Mouse (Mus musculus) spleen, postnatal 36 days (tissue): ENCODE results near the gene Odaph.
"Not testable (repeated sequence)": the region's sequence is repeated elsewhere in the genome, so short reads cannot be mapped to it uniquely, and the experiment has no call there.

Experiments
- DNase-seq, 2 experiments: peaks; one replicate each; pipeline ENCODE4 v3.0.0; 2022; ENCODE audit warnings: low spot score in 2 of 2, mixed read lengths in 1 of 2

Odaph gene

DNA sequence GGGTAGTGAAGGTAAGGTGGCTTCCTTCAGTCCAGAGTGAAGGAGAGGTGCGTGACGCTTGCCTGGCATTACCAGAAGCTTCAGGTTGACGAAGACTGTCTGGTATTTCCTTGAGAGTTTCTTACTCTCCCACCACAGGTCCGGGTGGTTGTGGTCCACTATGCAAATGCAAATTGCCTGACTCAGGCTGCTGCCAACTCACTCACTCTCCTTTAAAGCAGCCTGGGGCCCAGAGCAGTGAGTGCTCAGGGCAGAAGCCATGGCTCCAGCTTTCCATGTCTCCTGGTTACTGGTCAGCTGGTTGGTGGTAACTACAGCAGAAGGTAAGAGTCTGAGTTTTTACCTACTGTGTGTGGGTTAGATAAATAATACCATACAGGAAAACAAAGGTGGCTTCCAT is at the start of gene Odaph:
Gene Odaph, plus strand, starts transcription at position 240 of the 400 bp plus-strand sequence.
- peak; percentile 26 to 29 for DNase-seq

DNA sequence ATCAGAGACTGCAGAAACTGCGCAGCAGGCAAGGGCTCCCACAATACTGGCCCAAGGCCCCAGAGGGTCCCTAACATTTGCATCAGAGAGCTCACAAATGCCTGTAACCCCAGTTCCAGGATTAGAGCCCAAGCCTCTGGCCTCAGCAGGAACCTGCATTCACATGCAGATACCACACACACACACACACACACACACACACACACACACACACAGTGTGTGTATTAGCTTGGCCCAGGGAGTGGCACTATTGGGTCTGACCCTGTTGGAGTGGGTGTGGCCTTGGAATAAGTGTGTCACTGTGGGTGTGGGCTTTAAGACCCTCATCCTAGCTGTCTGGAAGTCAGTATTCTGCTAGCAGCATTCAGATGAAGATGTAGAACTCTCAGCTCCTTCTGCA is 41.7 kb upstream of the Odaph start:
- DNase-seq: not testable (repeated sequence)

DNA sequence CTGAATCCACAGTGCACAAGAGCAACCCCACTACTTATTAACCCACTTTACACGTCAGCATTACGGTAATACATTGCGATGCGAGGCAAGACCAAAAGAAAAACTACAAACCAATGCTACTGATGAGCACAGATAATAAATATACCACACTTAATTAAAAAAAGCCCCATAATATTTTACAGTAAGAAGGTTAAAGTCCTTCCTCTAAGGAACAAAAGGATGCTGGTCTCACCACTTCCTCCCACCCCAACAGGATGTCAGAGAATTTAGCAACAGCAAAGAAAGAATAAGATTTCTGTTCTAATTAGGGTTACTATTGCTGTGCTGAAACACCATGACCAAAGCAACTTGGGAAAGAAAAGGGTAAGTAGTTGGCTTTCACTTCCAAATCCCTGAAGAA is 40.3 kb upstream of the Odaph start:
- DNase-seq: no peak

DNA sequence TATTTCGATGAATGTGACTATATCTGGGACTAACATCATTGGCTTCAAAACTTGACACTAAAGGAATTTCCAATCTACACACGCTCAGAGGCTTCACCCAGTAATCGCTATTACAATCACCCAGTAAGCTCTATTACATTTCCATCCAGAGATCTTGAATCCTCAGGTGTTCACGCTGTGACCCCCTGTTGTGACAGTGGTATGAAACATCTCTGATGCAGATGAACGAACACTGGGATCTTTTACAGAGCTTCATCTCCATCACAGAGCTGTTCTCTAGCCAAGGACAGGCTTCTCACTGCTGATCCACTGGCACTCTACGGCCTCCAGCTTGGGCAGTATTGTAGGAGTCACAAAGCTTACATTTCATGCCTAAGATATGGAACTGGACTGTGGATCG is 37.8 kb upstream of the Odaph start:
- no peak for DNase-seq

DNA sequence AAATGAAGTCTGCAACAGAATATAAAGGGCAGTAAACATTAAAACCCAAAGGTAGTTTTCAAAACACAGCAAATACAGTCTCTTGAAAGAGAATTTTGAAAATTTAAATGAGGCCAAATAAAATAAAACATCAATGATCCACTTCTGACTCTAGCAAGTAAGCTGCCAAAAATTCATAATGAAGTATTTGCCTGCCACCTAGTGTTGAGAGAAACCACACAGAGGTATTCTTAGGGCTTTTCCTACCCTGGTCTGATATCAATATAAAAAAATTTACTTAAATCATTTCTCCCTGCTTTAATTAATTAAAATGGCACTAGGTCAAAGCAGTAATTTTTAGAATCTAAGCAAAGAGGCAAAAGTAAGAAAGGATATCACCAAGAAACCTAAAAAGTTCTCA is 35.9 kb upstream of the Odaph start:
- no peak for DNase-seq

DNA sequence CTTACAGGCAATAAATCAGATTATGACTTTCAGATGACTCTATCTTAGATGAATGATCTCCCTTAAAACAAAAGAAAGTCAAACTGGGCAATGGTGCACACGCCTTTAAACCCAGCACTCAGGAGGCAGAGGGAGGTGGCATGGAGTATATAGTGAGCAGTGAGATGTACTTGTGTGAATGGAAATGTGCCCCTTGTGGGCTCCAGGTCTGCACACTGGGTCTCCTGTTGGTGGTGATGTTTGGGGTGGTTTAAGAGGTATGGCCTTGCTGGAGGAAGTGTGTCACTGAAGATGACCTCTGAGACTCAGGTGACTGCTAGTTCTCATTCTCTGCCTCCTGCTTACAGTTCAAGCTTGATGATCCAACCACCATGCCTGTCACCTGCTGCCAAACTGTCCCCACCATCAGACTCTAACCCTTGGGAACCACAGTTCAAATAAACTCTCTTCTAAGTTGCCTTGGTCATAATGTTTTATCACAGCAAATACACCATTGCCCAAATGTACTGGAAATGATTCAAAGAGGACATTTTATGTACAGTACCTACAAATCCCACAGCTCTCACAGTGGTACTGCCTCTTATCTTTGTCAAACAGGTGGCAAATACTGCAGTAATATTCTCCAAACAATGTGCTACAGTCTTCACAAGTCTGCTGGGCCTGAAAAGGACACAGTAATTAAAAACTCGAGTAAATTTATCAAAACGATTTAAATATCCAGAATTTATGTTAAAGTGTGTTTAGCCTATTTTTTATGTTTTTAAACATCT is 30.1 kb upstream of the Odaph start:
- DNase-seq: no peak

DNA sequence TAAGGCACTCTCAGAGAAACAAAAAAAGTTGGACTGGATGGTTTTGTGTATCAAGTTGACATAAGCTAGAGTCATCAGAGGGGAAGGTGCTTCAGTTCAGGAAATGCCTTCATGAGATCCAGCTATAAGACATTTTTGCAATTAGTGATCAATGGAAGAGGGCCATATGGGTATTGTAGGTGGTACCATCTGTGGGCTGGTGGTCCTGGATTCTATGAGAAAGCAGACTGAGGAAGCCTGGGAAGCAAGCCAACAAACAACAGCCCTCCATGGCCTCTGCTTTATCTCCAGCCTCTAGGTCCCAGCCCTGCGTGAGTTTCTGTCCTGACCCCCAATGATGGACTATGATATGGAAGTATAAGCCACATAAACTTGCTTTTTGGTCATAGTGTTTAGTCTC is 28.2 kb upstream of the Odaph start:
- no peak for DNase-seq

DNA sequence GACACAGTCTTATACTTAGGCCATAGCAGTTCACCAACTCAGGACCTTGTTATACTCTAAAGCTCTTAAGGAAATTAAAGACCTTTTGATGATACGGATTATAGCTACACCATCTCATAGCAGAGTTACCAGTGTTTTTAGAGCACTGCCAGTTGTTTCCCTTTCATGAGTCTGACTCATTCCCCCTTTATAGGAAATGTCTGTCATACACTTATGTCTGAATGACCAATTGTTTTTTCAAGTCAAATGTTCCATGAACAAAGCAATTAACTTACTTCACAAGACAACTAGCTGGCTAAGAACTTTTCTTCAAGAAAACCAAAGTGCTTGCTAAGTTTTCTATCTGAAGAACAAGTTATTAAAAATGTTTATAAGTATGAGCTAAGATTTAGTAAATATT is 27.3 kb upstream of the Odaph start:
- DNase-seq: no peak

DNA sequence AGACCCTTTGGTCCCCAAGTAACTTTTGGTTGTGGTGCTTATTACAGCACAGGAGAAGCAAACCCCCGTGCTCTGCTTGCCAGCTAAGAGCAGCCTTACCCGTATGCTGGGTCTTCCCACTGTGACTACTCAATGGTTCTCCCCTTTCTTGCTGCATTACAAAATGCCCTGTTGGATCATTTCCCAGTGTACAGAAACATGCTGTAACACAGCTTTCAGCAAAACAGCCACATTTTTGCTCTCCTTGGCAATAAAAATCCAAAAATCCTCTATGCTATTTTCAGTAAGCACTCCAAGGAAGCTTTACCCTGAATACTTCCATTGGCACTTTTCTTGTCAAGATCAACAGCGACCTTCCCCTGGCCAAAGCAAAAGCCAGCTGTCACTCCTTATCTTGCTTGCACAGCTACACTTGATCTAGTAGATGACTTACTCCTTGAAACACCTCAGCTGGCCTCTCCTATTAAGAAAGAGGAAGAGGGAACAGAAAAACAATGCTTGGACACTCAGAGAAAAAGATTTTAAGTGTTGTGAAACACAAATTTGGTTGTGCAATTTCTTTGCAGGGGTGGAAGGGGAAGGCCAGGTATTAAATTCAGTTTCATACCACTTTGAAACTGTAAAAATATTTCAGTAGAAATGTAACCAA is 26.5 kb upstream of the Odaph start:
- peak; percentile 14 to 19 for DNase-seq

DNA sequence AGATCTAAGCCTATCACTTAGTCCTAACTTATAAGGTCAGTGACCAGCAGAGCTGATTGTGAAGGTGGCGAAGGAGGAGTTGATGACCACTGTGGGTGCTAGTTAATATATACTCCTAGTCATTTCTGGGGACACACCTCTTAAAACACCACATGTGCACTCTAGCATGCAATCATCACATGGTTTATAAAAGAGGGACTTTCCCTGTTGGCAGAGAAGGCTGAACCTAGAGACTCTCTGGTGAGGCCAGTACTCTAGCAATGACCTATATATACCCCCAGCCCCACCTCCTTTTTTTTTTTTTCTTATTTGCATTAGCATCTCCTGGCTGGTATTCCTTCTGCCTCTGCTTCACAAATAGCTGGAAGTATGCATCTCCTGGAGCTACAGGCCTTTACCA is 25.9 kb upstream of the Odaph start:
- DNase-seq: peak; percentile 65 to 71

DNA sequence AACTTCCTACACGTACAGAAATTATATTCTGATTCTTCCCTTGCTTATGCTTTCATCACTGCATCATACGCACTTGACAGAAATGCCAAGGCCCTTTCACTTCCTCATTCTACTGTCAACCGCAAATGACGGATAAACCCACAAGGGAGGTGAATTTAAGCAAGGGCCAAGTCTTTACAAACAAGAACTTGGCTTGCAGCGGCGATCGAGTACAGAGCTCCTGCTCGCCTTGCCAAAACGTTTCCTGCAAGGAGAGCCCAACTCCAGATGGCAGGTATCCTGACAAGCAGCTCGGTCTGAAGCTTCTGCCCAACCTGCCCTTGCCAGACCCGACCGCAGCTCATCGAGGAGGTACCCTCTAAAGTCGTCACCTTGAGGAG is 25.0 kb upstream of the Odaph start:
- DNase-seq: peak; percentile 85 to 90

DNA sequence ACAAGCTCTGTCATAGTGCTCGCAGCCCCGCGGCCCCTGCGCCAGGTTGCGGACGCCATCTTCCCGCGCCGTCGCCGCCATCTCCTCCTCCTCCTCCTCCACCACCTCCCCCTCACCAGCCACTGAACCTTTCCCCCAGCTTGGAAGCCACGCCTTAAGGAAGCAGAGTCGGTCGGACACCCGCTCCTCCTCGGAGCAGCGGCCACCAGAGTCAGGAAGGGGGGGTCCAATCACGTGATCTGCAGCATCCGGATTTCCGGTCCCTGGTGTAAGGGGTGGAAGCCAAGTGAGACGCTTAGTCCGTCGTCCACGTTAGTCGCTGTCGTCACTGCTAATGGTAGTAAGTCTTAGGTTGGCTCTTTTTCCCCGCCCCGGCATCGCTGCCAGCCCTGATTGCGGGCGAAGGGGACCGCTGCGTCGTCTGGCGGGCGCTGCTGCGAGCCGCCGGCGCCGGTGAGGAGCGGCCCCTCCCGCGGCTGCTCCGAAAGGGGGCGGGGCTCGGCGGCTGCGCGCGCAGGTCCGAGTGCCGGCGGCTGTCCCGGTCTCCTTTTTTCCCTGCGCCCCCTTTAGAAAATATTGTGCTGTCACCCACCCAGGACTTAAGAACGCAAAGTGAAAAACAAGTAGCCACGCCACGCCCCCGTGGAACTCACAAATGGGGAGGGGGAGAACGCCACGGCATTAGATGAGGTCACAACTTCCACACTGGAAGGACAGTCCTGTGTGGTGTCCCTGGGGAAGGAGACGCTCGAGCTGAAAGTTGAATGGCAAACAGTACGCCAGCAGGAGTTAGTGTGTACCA is 24.4 kb upstream of the Odaph start, which contains the start of gene Rchy1:
Gene Rchy1, minus strand, starts transcription at position 430 of the 802 bp plus-strand sequence.
- peak; percentile 93 to 95 for DNase-seq

DNA sequence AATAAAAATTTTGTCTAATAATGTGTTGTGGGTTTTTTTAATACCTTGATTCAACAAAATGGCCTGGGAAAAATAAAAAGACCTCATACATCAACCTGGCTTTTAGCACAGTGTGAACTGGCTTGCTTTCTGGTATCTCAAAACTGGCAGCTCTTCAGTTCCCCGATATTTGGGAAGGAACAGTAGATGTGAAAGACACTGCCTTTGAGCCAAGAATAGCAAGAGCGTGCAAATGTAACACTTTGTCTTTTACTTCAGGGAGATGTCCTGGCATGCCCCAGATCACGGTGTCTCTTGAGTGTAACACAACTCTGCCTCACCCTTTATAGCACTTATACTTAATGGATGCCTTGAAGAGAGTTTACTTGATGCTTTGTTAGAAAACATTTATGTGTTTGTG is 15.2 kb upstream of the Odaph start:
- DNase-seq: no peak

DNA sequence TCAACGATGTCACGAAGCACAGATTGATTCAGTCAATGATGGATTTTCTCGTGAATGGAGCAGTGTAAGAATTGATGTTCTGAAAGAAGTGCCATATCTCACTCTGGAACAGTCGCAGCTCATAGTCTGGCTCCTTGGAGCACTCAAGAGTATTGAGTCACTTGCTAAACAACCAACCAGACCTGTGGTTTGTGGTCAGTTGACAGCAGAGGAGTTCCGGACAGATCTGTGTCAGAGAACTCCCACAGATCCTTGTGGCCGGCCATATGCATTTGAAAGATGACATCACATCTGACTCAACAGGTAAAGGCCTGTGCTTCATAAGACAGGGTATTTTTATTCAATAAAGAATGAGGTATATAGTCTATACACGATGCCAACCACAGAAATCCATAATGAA is 13.3 kb upstream of the Odaph start:
- no peak for DNase-seq

DNA sequence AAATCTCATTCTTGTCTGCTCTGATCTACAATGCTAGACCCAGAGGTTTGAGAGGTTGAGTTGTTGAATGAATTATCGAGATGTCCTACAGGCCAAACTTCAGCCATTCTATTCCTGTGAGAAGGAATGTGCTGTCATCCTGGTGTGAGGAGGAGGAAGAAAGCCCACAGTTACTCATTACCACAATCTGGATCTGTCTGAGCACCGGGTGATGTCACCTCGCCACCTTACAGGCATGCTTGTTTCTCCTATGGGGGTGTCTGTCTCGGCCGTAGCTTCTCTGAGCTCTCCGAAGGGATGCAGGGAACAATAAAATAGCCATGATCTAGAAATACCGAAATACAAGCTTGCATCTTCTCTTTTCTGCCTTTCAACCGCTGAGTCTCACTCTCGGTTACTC is 11.5 kb upstream of the Odaph start:
- no peak for DNase-seq

DNA sequence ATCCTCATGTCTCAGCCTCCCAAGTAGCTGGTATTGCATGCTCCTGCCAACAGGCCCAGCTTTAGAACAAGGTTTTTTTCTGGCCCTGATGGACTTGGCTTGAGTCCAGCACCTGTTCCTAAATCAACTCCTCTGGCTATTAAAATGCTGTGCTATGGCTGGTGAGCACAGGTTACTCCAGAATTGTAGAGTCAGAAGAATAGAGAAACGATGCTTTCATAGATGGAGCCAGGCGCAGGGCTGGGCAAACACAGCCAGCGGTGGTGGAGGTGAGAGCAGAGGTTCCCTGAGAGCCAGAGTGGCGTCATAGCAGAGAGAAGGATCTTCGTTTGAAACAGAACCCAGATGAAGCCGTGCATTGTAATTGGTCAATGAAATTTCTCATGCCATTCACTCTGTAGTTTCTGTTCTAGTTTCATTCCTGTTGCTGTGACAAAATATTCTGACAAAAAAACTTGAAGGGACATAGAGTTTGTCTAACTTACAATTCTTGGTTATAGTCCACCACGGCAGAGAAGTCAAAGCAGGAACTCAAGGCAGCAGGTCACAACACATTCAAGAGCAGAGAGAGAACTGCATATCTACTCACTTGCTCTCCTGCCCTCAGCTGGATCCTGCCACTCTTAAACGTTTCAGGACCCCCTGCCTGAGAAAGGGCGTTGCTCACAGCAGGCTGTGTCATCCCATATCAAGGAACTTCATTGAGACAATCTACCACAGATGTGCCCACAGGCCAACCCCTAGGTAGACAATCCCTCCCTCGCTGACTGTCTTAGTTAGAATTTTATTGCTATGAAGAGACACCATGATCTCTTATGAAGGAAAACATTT is 10.5 kb upstream of the Odaph start:
- no peak for DNase-seq

DNA sequence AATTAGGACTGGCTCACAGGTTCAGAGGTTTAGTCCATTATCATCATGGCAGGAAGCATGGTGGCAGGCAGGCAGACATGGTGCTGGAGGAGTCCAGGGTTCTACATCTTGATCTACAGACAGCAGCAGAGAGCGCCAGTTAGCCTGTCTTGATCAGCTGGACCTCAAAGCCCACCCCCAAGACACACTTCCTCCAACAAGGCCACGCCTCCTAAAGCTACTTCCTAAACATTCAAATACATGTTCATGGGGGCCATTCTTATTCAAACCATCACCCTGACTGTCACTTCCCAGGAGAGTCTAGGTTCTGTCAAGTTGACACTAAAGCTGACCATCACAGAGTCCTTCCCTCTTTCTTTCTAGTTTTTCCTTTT is 9.9 kb upstream of the Odaph start:
- DNase-seq: no peak

DNA sequence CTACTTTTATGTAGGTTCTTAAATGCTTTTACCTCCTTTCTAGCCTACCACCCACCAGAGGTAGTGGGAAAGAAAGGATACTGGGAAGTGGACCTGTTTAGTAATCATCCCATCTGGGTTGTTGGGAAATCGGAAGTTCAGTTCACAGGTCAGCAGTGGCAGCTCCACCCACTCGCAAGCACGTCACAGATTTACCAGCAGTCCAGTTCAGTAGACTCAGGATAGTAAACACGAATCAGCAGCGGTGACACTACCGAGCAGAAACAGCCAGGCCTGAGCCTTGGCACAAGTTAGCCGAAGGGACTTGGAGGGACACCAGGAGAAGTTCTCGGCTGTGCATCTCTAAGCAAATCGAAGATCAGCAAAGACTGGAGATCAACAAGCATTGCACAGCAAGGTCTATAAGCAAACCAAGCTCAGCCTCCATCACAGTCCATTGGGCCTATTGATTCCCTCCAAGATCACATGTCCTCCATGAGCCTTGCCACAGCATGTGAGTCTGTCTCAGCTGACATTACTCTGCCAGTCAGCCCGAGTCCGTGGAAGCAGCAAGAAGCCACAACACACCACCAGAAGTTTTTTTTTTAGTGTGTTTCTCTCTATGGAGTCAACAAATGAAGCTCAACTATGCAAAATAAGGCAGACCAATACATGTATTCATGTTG is 6.0 kb upstream of the Odaph start:
- DNase-seq: no peak

DNA sequence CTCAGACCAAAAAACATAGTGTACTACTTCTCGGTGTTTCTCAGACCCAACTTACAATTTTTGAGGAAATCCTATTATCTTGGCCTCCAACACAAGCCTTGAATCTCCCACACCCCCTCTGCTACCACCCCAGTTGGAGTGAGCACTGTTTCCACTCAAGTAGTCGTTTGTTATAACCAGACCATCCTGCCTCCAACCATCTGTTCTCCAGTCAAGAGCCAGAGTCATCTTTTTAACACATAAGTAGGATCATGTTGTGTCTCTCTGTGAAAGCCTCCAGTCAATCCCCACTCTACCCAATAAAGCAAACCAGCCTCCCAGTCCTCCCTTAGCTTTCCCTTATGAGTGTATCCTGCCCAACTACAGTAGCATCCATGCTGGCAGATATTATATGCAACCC is 3.8 kb upstream of the Odaph start:
- DNase-seq: no peak

DNA sequence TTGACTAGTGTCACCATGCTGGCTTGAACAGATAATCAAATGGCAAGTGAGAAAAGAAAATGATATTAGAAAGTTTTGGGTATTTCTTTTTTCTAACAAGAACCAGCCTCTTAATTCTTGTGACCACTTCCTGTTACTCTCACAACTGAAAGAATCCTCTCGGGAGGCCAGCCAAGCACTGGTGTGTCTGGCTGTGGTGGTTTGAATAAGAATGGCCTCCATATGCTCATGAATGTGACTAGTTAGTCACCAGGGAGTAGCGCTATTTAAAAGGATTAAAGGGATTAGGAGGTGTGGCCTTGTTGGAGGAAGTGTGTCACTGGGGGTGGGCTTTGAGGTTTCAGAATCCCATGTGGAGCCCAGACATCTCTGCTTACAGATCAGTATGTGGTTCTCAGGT is 1.6 kb upstream of the Odaph start:
- DNase-seq: no peak

DNA sequence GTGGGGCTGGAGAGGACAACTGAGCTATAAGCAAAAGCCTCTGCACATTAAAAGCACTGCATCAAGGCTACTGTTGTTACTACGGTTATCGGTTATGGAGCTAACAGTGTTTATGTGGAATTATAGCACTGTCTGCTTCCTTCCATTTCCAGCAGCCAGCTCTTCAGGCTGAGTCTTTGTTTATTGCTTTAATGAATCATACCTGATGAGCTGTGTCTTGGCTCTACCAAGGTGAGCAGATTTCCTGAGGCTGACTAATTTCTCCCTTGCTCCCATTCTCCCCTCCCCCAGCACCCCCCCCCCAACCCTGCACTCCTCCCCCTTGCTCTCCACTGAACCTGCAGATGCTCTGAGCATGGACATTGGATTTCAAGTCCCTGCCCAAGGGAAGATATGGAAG is 524 bp downstream of the Odaph start:
- no peak for DNase-seq
